Mouse (Mus musculus): Measurements from ENCODE around the gene Kcnq4. TPM values are rescaled to one million over a fixed set of nuclear protein-coding genes. Genes with fewer than 3 reads are reported as not detected.

Kcnq4 gene
- polyA plus RNA-seq, 1 experiment from 2014 or later: 5.0 TPM

- WGBS: under 1% methylated on average over 50 of the region's 50 CpGs
- Histone ChIP-seq H3K36me3 (no peaks in the 10 kb centered on the region), H3K9ac (peak within 1 kb of the TSS; percentile 52), H3K27ac (no peak within 1 kb of the TSS), H3K4me1 (peaks cover 13% of the 10 kb centered on the region), H3K27me3 (peaks cover 49% of the 10 kb centered on the region), H3K4me3 (peak within 1 kb of the TSS; percentile 51), H3K9me3 (replicated peaks) (no peaks in the 10 kb centered on the region), H3K4me2 (replicated peaks) (peak within 1 kb of the TSS; percentile 95)
- peak; percentile 76 for ATAC-seq (ENCODE audit: low FRiP score)
These were observed 81.9 kb downstream of the Kcnq4 start, which contains the start of gene Cited4 for GRCm38 (mm10) chr4:120666358-120667024. TSS of gene Cited4 (plus strand) at chr4:120666572.

- 61% methylated on average over 7 of the region's 7 CpGs for WGBS
- Histone ChIP-seq H3K4me2 (replicated peaks) (no peak overlapping the region), H3K27ac (no peak overlapping the region), H3K4me1 (peaks cover 13% of the 10 kb centered on the region), H3K27me3 (peaks cover 47% of the 10 kb centered on the region), H3K4me3 (no peak overlapping the region), H3K9me3 (replicated peaks) (no peaks in the 10 kb centered on the region), H3K9ac (no peak overlapping the region), H3K36me3 (no peaks in the 10 kb centered on the region)
- no peak for ATAC-seq (ENCODE audit: low FRiP score)
These were observed 82.6 kb downstream of the Kcnq4 start for GRCm38 (mm10) chr4:120665782-120666181.

GRCm38 (mm10) chr4:120665144-120665700 is 83.2 kb downstream of the Kcnq4 start:
- Histone ChIP-seq H3K4me3 (no peak overlapping the region), H3K4me2 (replicated peaks) (no peak overlapping the region), H3K9ac (no peak overlapping the region), H3K27me3 (peaks cover 42% of the 10 kb centered on the region), H3K36me3 (no peaks in the 10 kb centered on the region), H3K4me1 (peaks cover 13% of the 10 kb centered on the region), H3K27ac (no peak overlapping the region), H3K9me3 (replicated peaks) (no peaks in the 10 kb centered on the region)
- ATAC-seq (ENCODE audit: low FRiP score): no peak
- WGBS: 49% methylated on average over 4 of the region's 4 CpGs

- Histone ChIP-seq H3K36me3 (no peaks in the 10 kb centered on the region), H3K27ac (no peak overlapping the region), H3K9me3 (replicated peaks) (no peaks in the 10 kb centered on the region), H3K4me2 (replicated peaks) (no peak overlapping the region), H3K4me1 (peaks cover 13% of the 10 kb centered on the region), H3K9ac (no peak overlapping the region), H3K27me3 (peaks cover 42% of the 10 kb centered on the region), H3K4me3 (no peak overlapping the region)
- 75% methylated on average over 2 of the region's 2 CpGs for WGBS
- ATAC-seq (ENCODE audit: low FRiP score): no peak
These were observed 83.8 kb downstream of the Kcnq4 start for GRCm38 (mm10) chr4:120664601-120665000.

GRCm38 (mm10) chr4:120660485-120660884 is 87.9 kb downstream of the Kcnq4 start:
- no peaks in the 10 kb centered on the region for H3K4me1 ChIP-seq
- no peak overlapping the region for H3K9ac ChIP-seq
- H3K4me2 ChIP-seq (replicated peaks): no peak overlapping the region
- WGBS: 76% methylated on average over 4 of the region's 4 CpGs
- peaks cover 9% of the 10 kb centered on the region; the same call in 1 of the 2 replicates for H3K27me3 ChIP-seq
- no peak overlapping the region for H3K27ac ChIP-seq
- ATAC-seq (ENCODE audit: low FRiP score): no peak
- H3K9me3 ChIP-seq (replicated peaks): no peaks in the 10 kb centered on the region
- no peak overlapping the region for H3K4me3 ChIP-seq
- H3K36me3 ChIP-seq: no peaks in the 10 kb centered on the region

GRCm38 (mm10) chr4:120655898-120656297 is 92.5 kb downstream of the Kcnq4 start:
- WGBS: 79% methylated on average over 8 of the region's 8 CpGs
- Histone ChIP-seq H3K9me3 (replicated peaks) (no peaks in the 10 kb centered on the region), H3K27me3 (peaks cover 21% of the 10 kb centered on the region), H3K4me2 (replicated peaks) (no peak overlapping the region), H3K9ac (no peak overlapping the region), H3K4me1 (no peaks in the 10 kb centered on the region), H3K36me3 (no peaks in the 10 kb centered on the region), H3K4me3 (no peak overlapping the region), H3K27ac (no peak overlapping the region)
- no peak for ATAC-seq (ENCODE audit: low FRiP score)

- Histone ChIP-seq H3K4me1 (peaks cover 5% of the 10 kb centered on the region), H3K27ac (no peak overlapping the region), H3K27me3 (peaks cover 49% of the 10 kb centered on the region), H3K9ac (no peak overlapping the region), H3K4me3 (peak overlapping the region; percentile 49; the same call in 1 of the 2 replicates), H3K36me3 (no peaks in the 10 kb centered on the region), H3K9me3 (replicated peaks) (no peaks in the 10 kb centered on the region), H3K4me2 (replicated peaks) (peak overlapping the region; percentile 92)
- ATAC-seq (ENCODE audit: low FRiP score): peak; percentile 29; the same call in 1 of the 2 replicates
- 24% methylated on average over 7 of the region's 7 CpGs for WGBS
These were observed 98.2 kb downstream of the Kcnq4 start for GRCm38 (mm10) chr4:120650208-120650592.

GRCm38 (mm10) chr4:120649369-120650207 is 98.8 kb downstream of the Kcnq4 start:
- H3K36me3 ChIP-seq: no peaks in the 10 kb centered on the region
- H3K27me3 ChIP-seq: peaks cover 49% of the 10 kb centered on the region
- H3K4me1 ChIP-seq: peaks cover 5% of the 10 kb centered on the region
- H3K4me3 ChIP-seq: peak overlapping the region; percentile 49
- H3K4me2 ChIP-seq (replicated peaks): peak overlapping the region; percentile 92
- WGBS: 5% methylated on average over 55 of the region's 55 CpGs
- no peaks in the 10 kb centered on the region for H3K9me3 ChIP-seq (replicated peaks)
- peak overlapping the region; percentile 71 for H3K9ac ChIP-seq
- ATAC-seq (ENCODE audit: low FRiP score): peak; percentile 83
- H3K27ac ChIP-seq: no peak overlapping the region

MicroRNAs encoded within 50 kb of the gene (microRNA counts, 519-probe panel; counts per million panel counts)
- 2,395 counts per million, percentile 64 among the panel's probes with 10 or more counts for microRNA mmu-miR-30e

Small RNA genes lying within 50 kb of the gene (microRNA-seq; reads per million reads assigned to microRNA genes)
- gene Mir30c-1 (68.1 reads per million, percentile 40 among the genes with 10 or more reads in this experiment), gene Mir30e (not detected), gene Mir30f (not detected)

Other genes starting within 250 kb of the Kcnq4 start
- not detected in 2 replicates for gene Slfnl1, start 216.4 kb downstream of the Kcnq4 start, polyA plus RNA-seq (2016; fragmentation: Nextera tagmentation; extraction: Ambion mirVana)
- 91.0 and 93.0 TPM in 2 replicates for gene Ctps, start 178.3 kb downstream of the Kcnq4 start, polyA plus RNA-seq (2016; fragmentation: Nextera tagmentation; extraction: Ambion mirVana)
- gene Gm8439, start 159.9 kb downstream of the Kcnq4 start, polyA plus RNA-seq (2016; fragmentation: Nextera tagmentation; extraction: Ambion mirVana): not detected in 2 replicates
- gene Cited4, start 82.0 kb downstream of the Kcnq4 start, polyA plus RNA-seq (2016; fragmentation: Nextera tagmentation; extraction: Ambion mirVana): 6.1 and 8.2 TPM in 2 replicates
- 101 and 104 TPM in 2 replicates for gene Nfyc, start 83.0 kb upstream of the Kcnq4 start, polyA plus RNA-seq (2016; fragmentation: Nextera tagmentation; extraction: Ambion mirVana)
- gene Rims3, start 106.2 kb upstream of the Kcnq4 start, polyA plus RNA-seq (2016; fragmentation: Nextera tagmentation; extraction: Ambion mirVana): 8.5 and 9.2 TPM in 2 replicates
- 34.1 and 38.0 TPM in 2 replicates for gene Exo5, start 176.4 kb upstream of the Kcnq4 start, polyA plus RNA-seq (2016; fragmentation: Nextera tagmentation; extraction: Ambion mirVana)
- 10.1 and 10.6 TPM in 2 replicates for gene Zfp69, start 203.1 kb upstream of the Kcnq4 start, polyA plus RNA-seq (2016; fragmentation: Nextera tagmentation; extraction: Ambion mirVana)